Mouse (Mus musculus): Measurements from ENCODE around the gene Grip1. TPM values are rescaled to one million over a fixed set of nuclear protein-coding genes. Genes with fewer than 3 reads are reported as not detected.
A peak's percentile ranks its signal among the peaks of the same experiment; 100 is the strongest.

Grip1 gene
- polyA plus RNA-seq, 1 experiment from 2014 or later: 19.0 TPM

DNA sequence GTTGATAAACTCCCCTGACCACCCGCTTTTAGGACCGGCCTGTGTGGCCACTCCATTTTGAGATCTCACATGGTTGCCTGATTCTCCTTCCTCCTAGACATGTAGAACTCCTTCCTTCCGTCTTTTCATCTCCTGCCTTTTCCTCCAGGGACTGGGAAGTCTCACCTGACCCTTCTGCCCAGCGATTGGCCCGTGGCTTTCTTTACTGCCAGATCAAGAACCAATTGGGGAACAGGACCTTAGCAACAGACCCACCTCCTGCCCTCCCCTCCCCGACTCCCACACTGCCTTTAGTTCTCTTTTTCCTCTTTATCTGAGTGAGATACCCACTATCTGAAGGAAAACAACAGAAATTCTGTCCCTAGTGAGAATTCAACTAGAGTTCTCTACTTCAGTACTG, 180.9 kb downstream of the Grip1 start:
- no peak for ATAC-seq (replicated peaks)
- Histone ChIP-seq H3K27ac (no peak overlapping the region), H3K9ac (no peak overlapping the region), H3K9me3 (no peaks in the 10 kb centered on the region), H3K4me1 (0 out of 2 replicates have a peak, but pooled peaks cover 3% of the 10 kb centered on the region), H3K36me3 (replicated peaks) (no peaks in the 10 kb centered on the region), H3K4me3 (no peak overlapping the region), H3K4me2 (no peak overlapping the region), H3K27me3 (replicated peaks) (no peaks in the 10 kb centered on the region)
- WGBS: 82% methylated on average over 6 of the region's 6 CpGs

DNA sequence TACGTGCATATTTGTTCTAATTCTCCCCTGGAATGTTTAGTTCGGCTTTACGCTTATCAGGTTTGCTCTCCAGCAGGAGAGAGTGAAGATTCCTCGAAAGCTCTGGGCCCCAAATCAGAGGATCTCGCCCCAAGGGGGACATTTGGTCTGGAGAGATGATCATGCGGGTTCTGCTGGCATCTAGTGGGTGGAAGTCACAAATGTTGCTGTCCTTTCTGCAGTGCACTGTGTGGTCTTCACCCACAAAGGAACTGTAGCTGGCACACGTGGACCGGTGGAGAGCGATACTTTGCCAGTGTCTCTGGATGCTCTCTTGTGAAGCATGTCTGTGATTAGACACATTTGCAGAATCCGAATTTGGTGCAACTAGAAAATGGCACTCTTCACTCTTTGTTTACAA, 186.9 kb downstream of the Grip1 start:
- ATAC-seq (replicated peaks): 0 out of 2 replicates have a peak, but pooled peaks have one; percentile 63

DNA sequence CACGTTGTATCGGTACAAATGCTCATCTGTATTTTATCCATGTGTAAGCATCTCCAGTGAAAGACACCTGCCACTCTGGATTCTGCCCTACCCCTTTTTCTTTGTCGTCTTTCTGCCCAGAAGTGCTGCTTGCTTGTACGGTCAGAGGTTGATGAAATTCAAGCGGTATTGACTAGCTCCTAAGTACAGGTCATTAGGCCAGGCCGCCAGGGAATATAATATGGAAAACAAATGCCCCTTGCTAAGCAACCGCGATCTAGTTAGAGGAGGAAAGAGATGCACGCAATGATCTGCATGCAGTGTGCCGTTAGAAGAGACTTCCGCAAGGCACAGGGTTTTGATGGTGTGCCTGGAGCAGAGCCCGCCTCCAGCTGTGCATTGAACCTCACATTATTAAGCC, 187.4 kb downstream of the Grip1 start:
- Histone ChIP-seq H3K4me3 (no peak overlapping the region), H3K4me1 (peaks cover 19% of the 10 kb centered on the region), H3K9me3 (no peaks in the 10 kb centered on the region), H3K9ac (no peak overlapping the region), H3K4me2 (no peak overlapping the region), H3K36me3 (replicated peaks) (no peaks in the 10 kb centered on the region), H3K27ac (no peak overlapping the region), H3K27me3 (replicated peaks) (no peaks in the 10 kb centered on the region)
- 0 out of 2 replicates have a peak, but pooled peaks have one; percentile 50 for ATAC-seq (replicated peaks)
- WGBS: 57% methylated on average over 12 of the region's 12 CpGs

More for the DNA sequence above, 186.9 kb downstream of the Grip1 start:
- Histone ChIP-seq H3K4me3 (no peak overlapping the region), H3K4me2 (no peak overlapping the region), H3K27me3 (replicated peaks) (no peaks in the 10 kb centered on the region), H3K9ac (no peak overlapping the region), H3K4me1 (peaks cover 17% of the 10 kb centered on the region), H3K27ac (no peak overlapping the region), H3K9me3 (no peaks in the 10 kb centered on the region), H3K36me3 (replicated peaks) (no peaks in the 10 kb centered on the region)
- 74% methylated on average over 10 of the region's 10 CpGs for WGBS

DNA sequence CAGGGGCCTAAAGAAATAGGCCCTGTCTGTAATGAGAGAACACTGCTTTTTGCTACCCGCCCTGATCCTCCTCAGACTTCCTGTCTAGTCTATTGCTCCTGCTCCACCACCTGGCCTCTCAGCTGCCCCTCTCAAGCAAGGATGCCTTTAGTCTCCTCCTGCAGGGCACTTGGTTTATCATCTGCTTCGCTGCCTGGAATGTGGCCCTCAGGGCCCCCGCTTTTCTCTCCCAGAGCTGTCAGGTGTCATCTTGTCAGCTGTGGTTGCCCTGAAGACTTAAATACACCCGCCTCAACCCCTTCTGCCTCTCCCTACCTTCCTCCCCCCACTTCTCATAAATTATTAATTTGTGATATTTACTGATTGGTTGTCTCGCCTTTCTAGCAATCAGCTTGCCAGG, 190.7 kb downstream of the Grip1 start:
- H3K9ac ChIP-seq: no peak overlapping the region
- H3K27ac ChIP-seq: no peak overlapping the region
- no peak for ATAC-seq (replicated peaks)
- 42% methylated on average over 5 of the region's 5 CpGs for WGBS
- H3K4me1 ChIP-seq: peaks cover 19% of the 10 kb centered on the region
- no peaks in the 10 kb centered on the region for H3K36me3 ChIP-seq (replicated peaks)
- no peak overlapping the region for H3K4me2 ChIP-seq
- H3K4me3 ChIP-seq: no peak overlapping the region
- H3K9me3 ChIP-seq: no peaks in the 10 kb centered on the region
- H3K27me3 ChIP-seq (replicated peaks): no peaks in the 10 kb centered on the region

DNA sequence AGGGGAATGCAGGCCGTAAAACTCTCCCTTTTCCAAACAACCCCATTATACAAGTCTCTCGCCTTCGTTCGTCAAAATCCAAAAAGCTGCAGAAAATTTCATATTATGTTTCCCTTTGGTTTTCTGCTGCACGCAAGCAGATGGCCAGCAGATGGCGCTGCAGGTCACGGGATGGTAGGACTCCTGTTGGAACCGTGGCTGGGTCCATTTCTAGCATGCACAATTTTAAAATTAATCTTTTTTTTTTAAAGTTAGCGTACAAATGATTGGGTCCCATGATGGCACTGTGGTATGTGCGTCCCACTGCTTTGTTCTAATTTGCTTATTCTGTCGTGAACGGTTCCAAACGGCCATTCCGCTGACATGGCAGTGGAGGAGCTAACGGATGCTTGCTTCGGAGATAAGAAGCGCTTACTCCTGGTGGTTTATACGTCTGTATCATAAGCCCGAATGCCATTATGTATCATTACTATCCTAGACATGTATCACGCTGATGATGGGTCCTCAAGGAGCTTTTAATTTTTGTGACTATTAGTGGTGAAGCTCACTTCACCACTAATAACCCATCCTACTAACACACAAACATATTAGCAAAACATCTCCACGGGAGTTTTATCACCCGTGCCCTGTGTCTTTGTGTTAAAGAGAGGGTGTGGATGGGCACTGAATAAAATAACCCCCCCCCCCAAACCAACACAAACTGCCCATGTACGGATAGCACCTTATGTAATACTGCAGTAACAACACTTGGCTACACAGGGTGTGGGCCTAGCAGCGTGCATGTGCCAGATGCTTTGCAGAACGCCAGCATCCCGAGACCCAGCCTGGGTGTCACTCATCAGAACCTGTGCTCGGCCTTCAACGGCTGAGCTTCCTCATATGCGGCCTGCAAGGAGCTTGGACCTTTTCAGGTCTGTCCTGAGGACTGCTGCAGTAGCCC, 193.1 kb downstream of the Grip1 start:
- no peaks in the 10 kb centered on the region for H3K9me3 ChIP-seq
- no peak overlapping the region for H3K27ac ChIP-seq
- 0 out of 2 replicates have a peak, but pooled peaks have one; percentile 6 for ATAC-seq (replicated peaks)
- H3K36me3 ChIP-seq (replicated peaks): no peaks in the 10 kb centered on the region
- 65% methylated on average over 29 of the region's 29 CpGs for WGBS
- no peak overlapping the region for H3K4me3 ChIP-seq
- no peak overlapping the region for H3K9ac ChIP-seq
- no peaks in the 10 kb centered on the region for H3K27me3 ChIP-seq (replicated peaks)
- H3K4me1 ChIP-seq: peaks cover 20% of the 10 kb centered on the region
- no peak overlapping the region for H3K4me2 ChIP-seq

DNA sequence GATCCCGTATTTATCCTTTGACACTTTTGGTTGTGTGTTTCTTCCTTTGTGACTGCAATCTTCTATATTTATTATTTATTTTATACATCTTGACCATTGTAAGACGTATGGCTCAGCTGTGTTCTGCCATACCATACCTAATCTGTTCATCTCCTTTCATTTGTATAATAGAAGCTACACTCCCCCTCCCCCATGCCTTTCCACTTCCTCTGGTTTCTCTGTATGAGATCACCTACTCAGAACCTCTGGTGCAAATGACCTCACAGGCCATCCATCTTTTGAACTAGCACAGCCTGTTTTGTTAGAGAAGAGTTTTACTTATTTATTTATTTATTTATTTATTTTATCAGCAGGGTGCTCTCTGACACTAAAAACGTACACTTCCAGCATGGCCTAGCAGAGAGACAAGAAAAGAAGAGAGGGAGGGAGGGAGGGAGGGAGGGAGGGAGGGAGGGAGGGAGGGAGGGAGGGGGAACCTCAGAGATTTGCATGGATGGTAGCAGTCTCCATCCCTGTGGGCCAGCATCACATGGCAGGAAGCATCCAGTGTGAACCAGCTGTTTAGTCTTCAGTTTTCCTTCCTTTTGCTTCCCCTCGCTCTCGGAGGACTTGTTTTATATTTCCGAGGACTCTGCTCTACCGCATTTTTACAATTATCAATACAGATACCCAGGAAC, 207.2 kb downstream of the Grip1 start:
- H3K9me3 ChIP-seq: no peaks in the 10 kb centered on the region
- H3K27ac ChIP-seq: no peak overlapping the region
- no peak for ATAC-seq (replicated peaks)
- no peak overlapping the region for H3K9ac ChIP-seq
- no peaks in the 10 kb centered on the region for H3K4me1 ChIP-seq
- no peak overlapping the region for H3K4me3 ChIP-seq
- no peak overlapping the region for H3K4me2 ChIP-seq
- H3K27me3 ChIP-seq (replicated peaks): no peaks in the 10 kb centered on the region
- H3K36me3 ChIP-seq (replicated peaks): no peaks in the 10 kb centered on the region
- 48% methylated on average over 7 of the region's 7 CpGs for WGBS

DNA sequence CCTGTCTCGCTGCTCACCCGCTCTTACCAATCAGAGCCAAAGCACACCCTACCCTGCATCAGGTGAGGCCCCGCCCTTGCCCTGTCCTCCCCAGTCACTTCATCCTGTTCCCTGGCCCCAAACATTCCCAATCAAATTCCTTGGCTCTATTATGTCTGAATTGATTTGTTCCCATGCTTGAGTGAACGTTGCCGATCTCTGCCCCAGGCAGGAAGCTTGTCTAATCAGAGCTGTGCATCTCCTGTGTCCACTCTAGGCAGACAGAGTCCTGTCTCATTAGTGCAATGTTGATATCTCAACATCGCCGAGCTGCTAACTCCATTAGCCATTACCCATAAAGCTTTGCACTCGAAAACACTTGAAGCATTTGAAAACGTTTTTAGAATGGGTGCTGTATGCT, 210.0 kb downstream of the Grip1 start:
- H3K4me1 ChIP-seq: no peaks in the 10 kb centered on the region
- H3K9me3 ChIP-seq: no peaks in the 10 kb centered on the region
- no peak overlapping the region for H3K27ac ChIP-seq
- H3K36me3 ChIP-seq (replicated peaks): no peaks in the 10 kb centered on the region
- no peak overlapping the region for H3K4me3 ChIP-seq
- WGBS: 76% methylated on average over 9 of the region's 9 CpGs
- H3K27me3 ChIP-seq (replicated peaks): no peaks in the 10 kb centered on the region
- no peak overlapping the region for H3K9ac ChIP-seq
- ATAC-seq (replicated peaks): no peak
- no peak overlapping the region for H3K4me2 ChIP-seq

DNA sequence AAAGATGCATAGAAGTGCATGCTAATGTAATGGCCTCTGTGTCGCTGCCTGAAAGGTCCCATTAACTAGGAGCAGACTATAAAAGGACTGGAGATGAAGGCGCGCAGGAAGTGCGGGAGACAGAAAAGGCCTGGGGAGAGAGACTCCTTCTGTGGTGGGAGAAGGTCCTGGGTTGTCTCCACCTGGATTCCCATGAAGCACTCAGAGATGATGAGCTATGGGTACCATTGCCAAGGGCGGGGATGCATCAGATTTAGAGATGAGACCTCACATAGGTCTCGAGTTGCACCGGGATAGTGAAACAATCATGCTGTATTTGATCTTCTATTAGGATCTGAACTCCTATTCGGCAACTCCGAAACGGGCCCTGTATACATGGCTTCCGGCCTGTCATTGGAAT, 212.8 kb downstream of the Grip1 start:
- Histone ChIP-seq H3K4me3 (no peak overlapping the region), H3K36me3 (replicated peaks) (no peaks in the 10 kb centered on the region), H3K9me3 (no peaks in the 10 kb centered on the region), H3K27ac (no peak overlapping the region), H3K27me3 (replicated peaks) (no peaks in the 10 kb centered on the region), H3K9ac (no peak overlapping the region), H3K4me1 (no peaks in the 10 kb centered on the region), H3K4me2 (no peak overlapping the region)
- ATAC-seq (replicated peaks): no peak
- WGBS: 82% methylated on average over 11 of the region's 11 CpGs

DNA sequence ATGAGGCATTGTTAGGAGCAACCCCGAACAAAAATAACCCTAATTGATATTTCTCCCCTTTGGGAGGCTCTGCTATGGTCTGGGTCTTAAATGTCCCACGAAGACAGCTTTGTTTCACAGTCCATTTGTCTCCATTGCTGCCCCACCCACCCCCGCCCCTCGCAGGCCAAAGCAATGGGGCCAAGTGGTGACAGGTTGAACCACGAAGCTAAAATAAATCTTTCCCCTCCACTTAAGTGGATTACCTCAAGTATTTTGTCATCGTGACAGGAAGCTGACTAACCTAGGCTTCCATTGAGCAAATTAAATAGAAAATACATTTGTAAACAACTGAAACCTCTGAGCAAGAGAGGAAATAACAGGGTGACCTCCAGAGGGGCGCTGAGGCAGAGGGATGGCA, 216.8 kb downstream of the Grip1 start:
- no peaks in the 10 kb centered on the region for H3K9me3 ChIP-seq

DNA sequence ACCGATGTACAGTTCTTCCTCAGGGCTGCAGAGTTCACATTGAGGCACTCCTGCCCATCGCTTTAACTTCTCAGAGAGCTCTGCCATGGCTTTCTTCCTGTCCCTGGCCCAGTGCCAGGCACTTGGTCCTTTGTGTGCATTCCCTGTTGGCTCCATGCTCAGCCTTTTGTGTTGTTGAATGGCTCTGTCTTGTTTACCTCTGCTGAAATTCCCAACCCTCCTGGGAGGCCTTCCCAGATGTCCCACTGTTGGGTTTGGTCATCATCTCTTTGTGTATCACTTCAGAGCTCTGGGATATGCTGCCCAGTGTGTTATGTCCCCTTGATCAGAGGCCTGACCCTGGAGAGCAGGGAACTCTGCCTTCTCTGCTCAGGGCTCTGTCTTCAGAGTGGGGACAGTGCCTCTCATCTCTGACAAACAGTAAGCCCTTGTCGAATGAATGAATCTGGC, 230.8 kb downstream of the Grip1 start:
- 26% methylated on average over 3 of the region's 3 CpGs for WGBS
- Histone ChIP-seq H3K27me3 (replicated peaks) (no peaks in the 10 kb centered on the region), H3K36me3 (replicated peaks) (no peaks in the 10 kb centered on the region), H3K9ac (no peak overlapping the region), H3K9me3 (no peaks in the 10 kb centered on the region), H3K4me2 (no peak overlapping the region), H3K4me3 (no peak overlapping the region), H3K4me1 (peaks cover 9% of the 10 kb centered on the region), H3K27ac (no peak overlapping the region)
- ATAC-seq (replicated peaks): peak; percentile 37; the same call in 1 of the 2 replicates

More for the DNA sequence above, 216.8 kb downstream of the Grip1 start:
- ATAC-seq (replicated peaks): no peak
- Histone ChIP-seq H3K36me3 (replicated peaks) (no peaks in the 10 kb centered on the region), H3K4me1 (no peaks in the 10 kb centered on the region), H3K27ac (no peak overlapping the region), H3K4me2 (no peak overlapping the region), H3K27me3 (replicated peaks) (no peaks in the 10 kb centered on the region), H3K4me3 (no peak overlapping the region), H3K9ac (no peak overlapping the region)
- WGBS: 62% methylated on average over 7 of the region's 7 CpGs

DNA sequence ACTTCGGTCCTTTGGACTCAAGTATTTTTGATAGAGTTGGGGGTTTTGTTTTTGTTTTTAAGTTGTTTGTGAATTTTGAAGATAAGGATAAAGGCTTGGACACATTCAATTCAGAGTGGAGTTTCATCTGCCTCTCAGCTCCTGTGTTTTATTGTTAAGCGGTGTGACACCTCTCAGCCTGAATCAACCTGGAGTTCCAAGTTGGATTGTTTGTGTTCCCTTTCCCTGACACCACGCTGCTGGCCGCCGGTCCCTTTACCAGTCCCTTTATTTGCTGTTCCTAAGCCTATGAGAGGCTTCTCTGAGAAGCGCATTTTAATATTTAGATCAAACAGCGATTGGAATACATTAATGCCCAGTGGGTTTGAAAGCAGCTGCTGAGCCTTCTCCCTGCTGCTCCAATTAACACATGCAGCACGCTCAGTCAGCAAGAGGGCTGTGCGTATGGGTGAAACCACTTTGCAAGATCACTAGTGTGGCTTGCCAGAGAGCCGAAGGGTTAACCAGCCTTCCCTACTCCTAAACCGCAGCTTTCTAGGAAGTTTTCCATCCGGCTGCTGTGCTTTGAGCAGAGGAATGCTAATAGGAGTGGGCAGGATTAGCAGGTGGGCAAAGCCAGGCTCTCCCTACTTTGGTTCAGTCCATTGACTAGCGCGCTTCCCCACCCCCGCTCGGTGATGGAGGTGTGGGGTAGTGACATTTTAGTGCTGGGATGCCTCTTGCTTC, 237.9 kb downstream of the Grip1 start:
- H3K4me2 ChIP-seq: peak overlapping the region; percentile 94
- WGBS: under 1% methylated on average over 16 of the region's 16 CpGs
- peak; percentile 88 for ATAC-seq (replicated peaks)
- H3K4me3 ChIP-seq: peak overlapping the region; percentile 49
- H3K36me3 ChIP-seq (replicated peaks): no peaks in the 10 kb centered on the region
- H3K9ac ChIP-seq: peak overlapping the region; percentile 21; the same call in 1 of the 2 replicates
- peak overlapping the region; percentile 84 for H3K27ac ChIP-seq
- no peaks in the 10 kb centered on the region for H3K9me3 ChIP-seq
- no peaks in the 10 kb centered on the region for H3K27me3 ChIP-seq (replicated peaks)
- H3K4me1 ChIP-seq: peaks cover 34% of the 10 kb centered on the region

Measured in midbrain, embryonic 15.5 days (tissue).